Mouse (Mus musculus) adrenal gland, adult (tissue): ENCODE measurements around the gene Acot4.
A peak's percentile ranks its signal among the peaks of the same experiment; 100 is the strongest.
"Not testable (repeated sequence)": the region's sequence is repeated elsewhere in the genome, so short reads cannot be mapped to it uniquely, and the experiment has no call there.

Experiments
- DNase-seq, 2 experiments: peaks; one replicate each; pipeline ENCODE4 v3.0.0; 2022 to 2023; ENCODE audit warnings: low spot score in 1 of 2; ENCODE audit not compliant: inconsistent age in 2 of 2

Acot4 gene

GRCm38 (mm10) chr12:84038241-84038640 is at the start of gene Acot4:
Acot4 (plus strand) TSS chr12:84038379.
- DNase-seq: peak; percentile 42 to 81

GRCm38 (mm10) chr12:83988483-83988882 is 49.7 kb upstream of the Acot4 start:
- no peak for DNase-seq

GRCm38 (mm10) chr12:83989378-83989777 is 48.8 kb upstream of the Acot4 start:
- DNase-seq: no peak

- no peak for DNase-seq
These were observed 41.0 kb upstream of the Acot4 start for GRCm38 (mm10) chr12:83997221-83997620.

- DNase-seq: no peak
These were observed 39.7 kb upstream of the Acot4 start for GRCm38 (mm10) chr12:83998341-83999107.

GRCm38 (mm10) chr12:83999237-83999636 is 38.9 kb upstream of the Acot4 start:
- DNase-seq: peak; percentile 79 to 82

- DNase-seq: no peak
These were observed 37.8 kb upstream of the Acot4 start for GRCm38 (mm10) chr12:84000418-84000817.

DNA sequence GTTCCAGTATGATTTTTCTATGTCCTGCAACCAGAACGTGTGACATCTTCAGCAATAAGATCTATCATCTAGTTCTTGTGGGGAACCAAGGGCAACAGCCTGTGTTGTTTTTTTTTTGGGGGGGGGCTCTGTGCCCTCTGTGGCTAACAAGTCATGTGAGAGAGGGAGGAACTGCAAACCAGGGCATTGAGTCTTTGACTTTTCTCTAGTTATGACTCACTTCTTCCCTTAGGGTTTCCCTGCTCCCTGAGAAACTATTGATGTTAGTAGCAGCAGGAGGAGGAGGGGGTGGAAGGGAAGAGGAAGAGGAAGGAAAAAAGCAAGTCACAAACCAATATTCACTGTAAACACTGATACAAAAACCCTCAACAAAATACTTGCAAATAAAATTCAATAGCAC is 34.3 kb upstream of the Acot4 start:
- DNase-seq: no peak

DNA sequence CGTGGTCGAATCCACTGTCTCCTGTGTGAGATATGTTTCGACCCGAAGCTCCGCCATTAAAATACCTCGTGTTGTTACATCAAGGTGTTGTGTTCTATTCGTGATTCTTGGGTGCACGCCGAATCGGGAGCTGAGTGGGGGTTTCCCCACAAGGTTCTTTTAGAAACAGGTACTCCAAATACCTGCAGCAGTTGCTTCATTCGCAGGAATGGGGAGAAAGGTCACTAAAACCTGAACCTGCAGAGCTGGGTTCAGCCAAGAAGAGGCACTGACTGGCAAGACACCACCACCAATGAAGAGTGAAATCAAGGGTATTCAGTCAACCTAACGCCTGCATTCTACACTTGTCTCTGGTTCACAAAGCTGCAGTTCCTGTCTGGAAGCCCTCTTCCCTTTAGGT is 29.9 kb upstream of the Acot4 start:
- DNase-seq: no peak

DNA sequence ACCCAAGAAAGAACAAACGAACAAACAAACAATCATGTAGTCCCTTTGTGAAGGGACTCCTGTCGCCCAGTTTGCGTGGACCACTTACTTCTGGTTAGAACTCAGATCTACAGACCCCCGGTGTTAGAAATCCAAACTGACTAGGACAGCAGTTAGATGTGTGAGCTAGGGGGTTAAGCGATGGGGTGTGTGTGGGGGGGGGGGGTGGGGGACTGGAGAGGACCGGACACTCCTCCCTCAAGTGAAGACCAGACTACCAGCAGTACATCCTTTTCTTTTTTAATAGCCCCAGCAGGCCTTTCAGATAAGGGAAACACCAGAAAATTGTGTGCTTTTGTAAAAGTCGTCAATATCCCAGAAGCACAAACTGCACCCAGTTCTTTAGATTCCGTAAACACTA is 29.4 kb upstream of the Acot4 start:
- DNase-seq: no peak

- DNase-seq: peak; percentile 71 to 81
These were observed 28.8 kb upstream of the Acot4 start, which contains the start of gene Acot1 for GRCm38 (mm10) chr12:84009171-84009965. Acot1 (plus strand) TSS chr12:84009490.

GRCm38 (mm10) chr12:84010201-84010600 is 28.0 kb upstream of the Acot4 start:
- no peak for DNase-seq

- DNase-seq: peak; percentile 84 to 91
These were observed 26.7 kb upstream of the Acot4 start for GRCm38 (mm10) chr12:84011251-84012040.

DNA sequence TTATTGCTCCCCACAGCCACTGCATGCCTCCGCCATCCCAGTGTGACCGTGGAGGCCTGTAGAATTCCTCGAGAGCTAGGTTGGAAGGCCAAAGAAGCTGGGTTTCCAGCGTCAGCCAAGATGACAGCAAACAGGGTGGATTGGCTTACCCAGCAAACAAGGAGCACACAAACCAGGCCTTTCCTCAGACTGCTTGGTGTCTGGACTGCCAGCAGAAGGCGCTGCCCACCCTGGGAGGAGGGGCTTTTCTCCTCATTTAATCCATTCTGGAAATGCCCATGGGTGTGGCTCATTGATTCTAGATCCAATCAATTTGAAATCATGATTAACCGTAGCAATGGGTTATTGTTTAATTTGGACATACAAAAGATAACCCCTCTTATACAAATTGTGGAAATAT is 25.0 kb upstream of the Acot4 start:
- DNase-seq: no peak

- DNase-seq: no peak
These were observed 24.5 kb upstream of the Acot4 start for GRCm38 (mm10) chr12:84013701-84014100.

- peak; percentile 81 to 92 for DNase-seq
These were observed 17.7 kb upstream of the Acot4 start for GRCm38 (mm10) chr12:84020528-84020927.

GRCm38 (mm10) chr12:84022266-84022665 is 15.9 kb upstream of the Acot4 start:
- DNase-seq: not testable (repeated sequence)

DNA sequence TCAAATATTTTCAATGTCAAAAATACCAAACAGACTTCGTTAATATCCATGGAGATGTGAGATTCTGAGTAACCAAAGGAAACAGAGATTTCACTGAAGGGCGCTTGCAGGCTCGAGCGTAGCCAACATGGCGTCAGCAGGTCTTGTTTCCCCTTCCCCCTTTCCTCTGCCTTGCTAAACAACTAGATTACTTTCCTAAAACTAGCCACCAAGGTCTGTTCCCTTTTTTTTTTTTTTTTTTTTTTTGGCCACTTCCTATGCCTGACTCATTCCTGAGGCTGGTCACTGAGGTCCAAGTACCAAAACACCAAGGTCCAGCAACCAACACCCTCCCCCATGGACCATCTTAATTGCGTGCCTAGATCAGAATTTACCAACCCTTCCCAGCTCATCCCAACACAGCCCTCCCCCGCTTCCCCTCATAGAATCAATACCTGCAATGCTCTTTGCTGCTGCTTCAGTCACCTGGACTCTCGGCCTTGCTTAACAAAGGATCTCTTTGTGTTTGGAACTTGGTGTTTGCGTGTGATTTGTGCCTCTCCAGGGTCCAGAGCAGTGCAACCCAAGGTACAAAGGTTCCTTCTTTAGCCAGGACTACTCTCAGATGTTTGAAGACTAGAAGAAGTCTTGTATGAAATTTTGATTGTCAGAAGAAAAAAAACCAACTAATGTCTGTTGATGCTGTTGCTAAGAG is 15.0 kb upstream of the Acot4 start:
- DNase-seq: no peak

GRCm38 (mm10) chr12:84025888-84026287 is 12.3 kb upstream of the Acot4 start:
- DNase-seq: no peak

DNA sequence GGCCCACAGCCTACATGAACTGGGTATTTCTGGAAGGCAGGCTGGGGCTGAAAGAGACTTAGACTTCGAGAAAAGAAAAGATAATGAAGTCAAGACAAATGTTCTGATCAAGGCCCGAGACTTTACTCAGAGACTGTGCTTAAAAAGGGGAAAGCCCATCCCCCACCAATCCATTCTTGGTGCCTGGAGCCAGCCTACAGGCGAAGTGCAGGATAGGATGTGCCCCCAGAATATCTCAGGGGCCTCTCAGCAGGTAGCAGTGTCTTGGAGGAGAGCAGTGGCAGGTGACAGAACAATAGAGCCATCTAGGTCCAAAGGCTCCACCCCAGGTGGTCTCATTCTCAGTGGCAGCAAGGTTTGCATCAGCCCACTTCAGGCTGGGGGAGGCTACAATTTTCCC is 9.9 kb upstream of the Acot4 start:
- not testable (repeated sequence) for DNase-seq

DNA sequence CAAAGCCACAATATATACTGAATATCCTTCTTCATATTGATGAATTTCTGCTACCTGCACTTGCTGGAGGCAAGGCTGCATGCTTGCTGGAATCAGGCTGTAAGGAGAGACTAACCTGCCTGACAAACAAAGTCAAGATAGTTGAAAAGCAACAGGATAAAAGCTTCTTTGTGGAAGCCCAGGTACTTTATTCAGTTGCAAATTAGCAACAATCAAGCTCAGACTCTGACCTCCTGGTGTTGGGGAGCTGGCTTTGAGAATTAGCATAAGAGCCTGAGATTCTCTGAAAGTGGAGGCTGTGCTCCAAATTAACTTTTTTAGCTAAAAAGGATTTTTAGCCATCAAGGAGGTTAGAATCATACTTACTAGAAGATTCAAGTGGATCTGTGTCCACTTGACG is 9.1 kb upstream of the Acot4 start:
- DNase-seq: not testable (repeated sequence)
